Mouse (Mus musculus): ENCODE data around the gene Myrfl.

The Myrfl gene

GRCm38 (mm10) chr10:116913647-116914273 is 17.0 kb upstream of the Myrfl start:
- DNase-seq (ENCODE audit: low spot score), result no peak

DNA sequence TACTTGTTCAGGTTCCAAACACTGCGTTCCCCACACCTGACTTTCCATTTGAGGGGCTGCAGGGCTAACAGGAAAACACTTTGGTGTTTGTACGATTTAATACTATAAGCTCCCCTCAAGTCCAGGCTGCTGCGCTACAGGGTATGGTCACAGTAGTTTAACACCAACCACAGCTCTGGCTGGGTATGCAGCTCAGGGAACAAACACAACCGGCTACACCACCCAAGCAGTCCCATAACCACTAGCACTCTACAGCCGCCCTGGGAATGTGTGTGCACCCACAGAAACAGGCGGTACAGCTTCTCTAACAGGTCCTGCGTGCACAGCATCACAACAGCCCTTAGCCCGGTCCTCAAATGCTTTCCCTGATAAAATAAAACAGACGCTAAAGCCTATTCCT is 16.1 kb upstream of the Myrfl start:
- no peak for DNase-seq (ENCODE audit: low spot score)

DNA sequence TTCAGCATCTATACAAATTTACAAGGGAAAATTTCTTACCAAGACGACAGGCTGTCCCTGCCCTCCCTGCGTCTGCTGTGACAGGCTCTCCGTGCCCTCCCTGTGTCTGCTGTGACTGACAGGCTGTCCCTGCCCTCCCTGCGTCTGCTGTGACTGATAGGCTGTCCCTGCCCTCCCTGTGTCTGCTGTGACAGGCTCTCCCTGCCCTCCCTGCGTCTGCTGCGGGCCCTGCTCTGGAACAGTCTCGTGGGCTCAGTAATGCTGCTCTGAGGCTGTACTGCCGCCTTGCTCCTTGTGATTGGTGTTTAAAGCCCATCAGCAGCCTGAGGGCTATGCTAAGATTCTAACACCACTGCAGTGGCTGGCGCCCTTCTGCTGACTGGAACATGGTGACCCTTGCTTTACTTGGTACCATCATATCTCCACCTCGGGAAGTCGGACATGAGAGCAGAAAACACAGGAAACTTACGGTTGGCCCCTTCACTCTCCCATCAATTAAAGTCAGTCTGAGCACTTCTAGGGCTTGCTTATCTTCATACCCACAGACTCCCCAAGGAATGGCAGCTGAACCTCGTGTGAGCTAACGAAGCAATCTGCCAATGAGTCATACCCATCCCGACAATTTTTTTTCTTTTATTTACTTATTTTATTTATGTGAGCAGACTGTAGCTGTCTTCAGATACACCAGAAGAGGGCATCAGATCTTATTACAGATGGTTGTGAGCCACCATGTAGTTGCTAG is 12.4 kb upstream of the Myrfl start:
- no peak for DNase-seq (ENCODE audit: low spot score)

DNA sequence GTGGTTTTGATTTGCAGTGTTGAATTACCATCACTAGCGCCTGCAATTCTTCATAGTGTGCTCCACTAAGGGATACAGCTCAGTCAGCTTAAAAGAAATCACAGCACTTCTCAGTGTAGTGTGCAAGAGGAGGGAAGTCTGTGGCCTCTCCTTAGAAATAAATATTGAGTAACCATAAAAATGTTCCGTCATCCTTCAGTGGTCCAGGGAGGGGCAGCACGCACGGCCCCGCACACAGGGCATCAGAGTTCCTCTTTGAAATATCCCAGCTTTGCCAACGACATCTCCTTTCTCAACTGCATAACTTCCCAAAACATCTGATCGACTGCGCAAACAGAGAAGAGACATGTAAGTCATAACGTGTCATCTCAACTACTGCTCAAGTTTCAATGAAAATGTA is 10.1 kb upstream of the Myrfl start:
- no peak for DNase-seq (ENCODE audit: low spot score)

GRCm38 (mm10) chr10:116904503-116904908 is 7.8 kb upstream of the Myrfl start:
- no peak for DNase-seq (ENCODE audit: low spot score)

DNA sequence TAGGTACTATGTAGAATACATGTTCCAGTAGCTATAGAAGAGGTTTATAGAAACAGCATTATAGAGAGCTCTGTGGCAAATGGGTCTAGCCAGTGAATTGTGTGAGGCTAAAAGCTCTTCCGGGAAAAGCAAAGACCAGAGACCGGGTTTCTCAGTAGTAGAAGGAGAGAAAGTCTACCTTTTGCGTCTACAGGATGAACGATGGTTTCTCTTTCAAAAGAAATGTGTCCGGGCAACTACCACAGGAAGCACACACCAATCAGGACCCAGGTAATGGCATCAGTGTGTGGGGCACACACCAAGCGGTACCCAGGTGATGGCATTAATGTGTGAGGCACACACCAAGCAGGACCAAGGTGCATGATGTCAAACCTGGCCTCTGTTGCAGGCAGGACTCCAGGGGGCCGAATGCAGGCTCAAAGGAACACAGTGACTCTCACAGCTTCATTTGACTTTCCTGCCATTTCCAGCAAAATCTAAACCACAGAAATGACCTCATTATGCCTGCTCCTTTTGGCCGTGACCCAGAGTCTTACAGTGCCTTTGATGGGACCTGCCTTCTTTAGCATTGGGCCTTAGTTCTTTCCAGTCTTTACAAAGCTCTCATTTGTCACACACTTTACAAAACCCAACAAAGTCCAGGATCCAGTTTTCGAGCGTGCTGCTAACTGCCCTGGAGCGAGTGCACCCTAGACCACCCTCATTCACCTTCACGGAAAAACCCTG is 1.4 kb downstream of the Myrfl start:
- DNase-seq (ENCODE audit: low spot score), result no peak

DNA sequence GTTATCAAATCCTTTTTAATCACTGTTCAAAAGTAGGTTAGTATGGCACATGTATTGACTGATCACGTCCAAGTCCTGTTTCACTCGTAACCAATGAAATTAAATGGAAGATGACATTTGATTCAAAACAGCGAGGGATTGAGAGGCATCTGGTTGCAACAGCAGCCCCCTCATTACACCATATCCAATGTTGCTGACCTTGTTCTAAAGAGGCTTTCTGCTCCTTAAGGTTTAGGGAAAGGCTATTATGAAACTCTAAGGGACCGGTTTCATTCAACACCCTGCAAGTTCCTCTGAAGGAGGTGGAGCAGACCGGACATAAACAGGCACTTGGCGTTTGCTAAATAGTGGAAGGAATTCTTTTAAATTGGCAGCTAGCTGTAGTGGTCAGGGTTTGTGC is 2.2 kb downstream of the Myrfl start:
- DNase-seq (ENCODE audit: low spot score), result no peak

- DNase-seq (ENCODE audit: low spot score), result peak; percentile 40
Observed at GRCm38 (mm10) chr10:116893753-116894152, 3.0 kb downstream of the Myrfl start.

DNA sequence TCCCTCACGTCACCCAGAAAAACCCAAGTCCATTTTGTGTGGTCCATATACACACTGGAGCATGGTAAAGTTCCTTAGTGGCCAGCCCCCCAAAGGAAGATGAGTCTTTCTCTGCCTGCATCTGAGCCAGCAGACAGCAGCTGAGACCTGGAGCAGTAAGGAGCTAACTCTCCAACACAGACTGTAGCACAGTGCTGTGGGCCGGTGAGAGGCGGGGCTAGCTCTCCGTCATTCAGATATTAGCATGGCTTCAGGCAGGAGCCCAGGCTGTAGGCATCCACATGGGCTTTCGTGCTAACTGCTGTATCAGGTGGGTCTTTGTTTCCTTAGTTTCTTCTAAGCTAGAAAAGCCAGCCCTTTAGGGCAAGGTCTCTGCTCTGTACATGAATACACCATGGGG is 6.1 kb downstream of the Myrfl start:
- DNase-seq (ENCODE audit: low spot score), result no peak

- no peak for DNase-seq (ENCODE audit: low spot score)
Observed at GRCm38 (mm10) chr10:116884552-116884951, 12.2 kb downstream of the Myrfl start.

- DNase-seq (ENCODE audit: low spot score), result no peak
Observed at GRCm38 (mm10) chr10:116883531-116883930, 13.2 kb downstream of the Myrfl start.

- DNase-seq (ENCODE audit: low spot score), result no peak
Observed at GRCm38 (mm10) chr10:116877436-116877835, 19.3 kb downstream of the Myrfl start.

DNA sequence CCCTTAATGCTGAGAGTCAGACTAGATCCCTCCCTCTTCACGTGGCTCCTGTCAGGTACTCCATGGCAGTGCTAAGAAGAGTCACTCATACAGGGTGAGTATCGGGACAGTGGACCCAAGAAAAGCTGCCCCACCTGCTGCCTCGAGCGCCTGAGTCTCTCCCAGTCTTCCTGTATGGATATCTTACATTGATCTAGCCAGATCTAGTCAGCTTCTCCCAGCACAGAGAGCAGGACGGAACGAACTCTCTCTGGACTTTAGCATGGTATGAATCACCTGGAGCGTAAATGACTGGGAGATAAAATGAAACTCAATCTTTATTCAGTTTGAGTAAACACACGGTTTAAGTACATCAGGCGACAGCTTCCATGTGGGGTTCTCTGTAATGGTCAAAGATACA is 22.2 kb downstream of the Myrfl start:
- DNase-seq (ENCODE audit: low spot score), result no peak

- DNase-seq (ENCODE audit: low spot score), result no peak
Observed at GRCm38 (mm10) chr10:116872016-116872410, 24.7 kb downstream of the Myrfl start.

DNA sequence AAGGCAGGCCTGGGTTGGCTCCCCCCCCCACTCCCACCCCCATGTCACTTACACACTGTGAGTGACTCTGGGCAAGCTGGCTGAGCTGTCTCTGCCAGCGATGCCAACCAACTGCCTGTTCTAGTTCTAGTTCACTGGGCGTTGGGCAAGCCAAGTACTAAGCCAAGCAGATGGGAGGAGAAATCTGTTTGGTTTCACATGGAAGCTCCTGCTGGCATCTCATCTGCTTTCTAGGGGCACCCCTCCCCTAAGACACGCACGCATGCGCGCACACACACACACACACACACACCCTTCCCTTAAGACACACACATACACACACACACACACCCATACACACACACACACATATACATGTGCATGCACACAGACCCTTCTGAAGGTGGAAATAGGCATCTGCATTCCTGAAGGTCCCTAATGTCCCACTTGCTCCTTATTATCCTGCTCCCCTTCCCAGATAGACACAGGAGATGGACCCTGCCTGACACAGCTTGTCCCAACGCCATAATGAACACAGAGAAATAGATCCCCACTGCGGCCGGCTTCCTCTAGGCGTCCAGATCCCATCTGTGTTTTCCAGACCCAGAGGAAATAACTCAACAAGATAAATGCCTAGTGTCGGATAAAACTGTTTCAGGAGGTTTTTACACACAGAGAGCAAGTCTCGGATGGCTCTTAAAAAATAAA is 25.2 kb downstream of the Myrfl start:
- peak; percentile 55 for DNase-seq (ENCODE audit: low spot score)

GRCm38 (mm10) chr10:116870819-116871218 is 25.9 kb downstream of the Myrfl start:
- no peak for DNase-seq (ENCODE audit: low spot score)

DNA sequence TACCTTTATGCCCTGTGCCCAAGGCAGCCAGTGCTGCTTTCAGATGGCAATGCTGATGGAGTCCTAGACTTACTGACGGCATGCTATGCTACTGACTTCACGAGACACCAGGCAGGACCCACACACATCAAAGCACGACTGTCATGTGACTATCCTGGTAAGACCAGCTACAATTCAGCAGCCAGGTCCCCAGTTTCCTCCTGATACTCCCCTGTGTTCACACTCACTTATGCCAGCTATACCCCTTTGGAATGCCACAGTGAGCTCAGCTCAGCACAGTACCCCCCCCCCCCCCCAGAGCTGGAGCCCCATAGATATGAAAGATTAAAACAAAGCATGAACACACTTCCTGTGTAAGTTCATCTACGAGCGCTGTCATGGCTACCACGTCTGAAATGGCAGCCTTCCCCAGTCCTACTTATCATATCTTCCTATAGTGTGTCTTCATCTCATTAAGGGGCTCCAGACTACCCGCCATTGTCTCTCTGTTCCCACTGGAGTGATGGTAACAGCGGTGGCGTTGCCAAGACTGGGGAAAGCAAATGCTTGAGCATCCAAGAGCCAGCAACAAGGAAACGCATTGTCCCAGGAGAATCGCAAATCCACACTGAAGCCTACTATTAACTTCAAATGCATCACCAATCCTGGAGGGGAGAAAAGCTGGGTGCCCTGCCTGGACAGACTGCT is 43.4 kb downstream of the Myrfl start:
- no peak for DNase-seq (ENCODE audit: low spot score)

DNA sequence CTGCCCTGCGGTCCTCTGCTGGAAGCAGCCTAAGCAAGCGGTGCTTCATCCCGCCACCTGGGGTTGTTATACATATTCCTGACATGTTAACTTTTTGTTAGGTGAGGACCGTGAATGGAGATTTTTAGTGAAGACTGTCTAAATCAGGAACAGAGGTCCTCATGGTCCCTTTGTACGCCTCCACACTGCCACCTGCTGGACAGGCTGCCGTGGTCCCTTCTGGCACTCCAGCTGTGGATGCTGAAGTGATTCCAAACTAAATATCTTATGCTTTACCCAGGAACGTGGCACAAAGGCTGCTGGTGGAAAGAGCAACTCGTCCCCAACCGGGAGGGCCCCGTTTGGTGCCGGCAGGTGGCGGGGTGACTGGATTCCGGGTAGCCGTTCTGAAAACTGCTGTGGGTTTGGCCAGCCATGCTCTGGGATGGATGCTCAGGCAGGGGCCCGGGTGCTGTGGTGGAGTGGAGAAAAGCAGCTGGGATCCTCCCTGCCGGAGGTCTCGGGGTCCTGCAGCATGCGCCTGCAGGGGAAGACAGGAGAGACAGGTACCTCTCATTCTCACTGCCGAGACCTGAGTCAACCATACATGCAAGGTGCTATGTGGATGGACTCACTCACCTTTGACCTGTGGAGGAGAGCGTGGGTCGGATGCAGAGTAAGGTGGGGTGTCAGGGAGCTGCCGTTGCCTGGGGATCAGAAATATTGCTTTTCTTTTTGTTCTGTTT is 47.8 kb downstream of the Myrfl start:
- DNase-seq (ENCODE audit: low spot score), result peak; percentile 72

DNA sequence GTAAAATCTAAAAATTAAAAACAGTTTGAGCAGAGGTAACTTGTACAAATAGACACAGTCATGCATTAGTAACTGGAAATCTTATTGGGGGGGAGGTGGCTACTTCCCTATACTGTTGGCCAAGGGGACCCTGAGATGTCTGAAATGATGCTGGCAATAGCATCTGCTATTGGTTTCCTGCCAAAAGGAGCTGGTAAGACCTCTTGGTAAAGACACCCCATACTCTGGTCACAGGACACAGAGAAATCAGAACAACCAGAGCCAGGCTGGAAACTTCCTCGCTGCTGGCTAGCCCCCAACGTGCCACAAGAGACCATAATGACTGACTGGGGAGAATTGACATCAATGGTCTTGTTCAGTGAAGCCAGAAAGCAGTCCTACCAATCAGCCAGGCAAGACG is 55.2 kb downstream of the Myrfl start:
- no peak for DNase-seq (ENCODE audit: low spot score)

- DNase-seq (ENCODE audit: low spot score), result no peak
Observed at GRCm38 (mm10) chr10:116830676-116831075, 66.0 kb downstream of the Myrfl start.

GRCm38 (mm10) chr10:116828099-116828498 is 68.6 kb downstream of the Myrfl start:
- no peak for DNase-seq (ENCODE audit: low spot score)
